Mouse (Mus musculus): Measurements from ENCODE around the gene 2410131K14Rik. TPM values are rescaled to one million over a fixed set of nuclear protein-coding genes. Genes with fewer than 3 reads are reported as not detected.

2410131K14Rik gene
- polyA plus RNA-seq, 1 experiment from 2014 or later: 5.7 TPM

- peaks cover 6 to 10% of the 10 kb centered on the region in 2 experiments; a peak in 2 of 4 replicates for H3K4me1 ChIP-seq (ENCODE audit: control insufficient read depth in 2 of 2, insufficient read depth in 2 of 2, low read length in 2 of 2)
- WGBS: 86% methylated on average over 6 of the region's 6 CpGs
- H3K9ac ChIP-seq (ENCODE audit: low read length): no peak overlapping the region
- no peaks in the 10 kb centered on the region for H3K9me3 ChIP-seq (ENCODE audit: control insufficient read depth, low read length)
- H3K27ac ChIP-seq (replicated peaks in 1 of 2; ENCODE audit: control insufficient read depth in 1 of 2, insufficient read depth in 1 of 2, low read depth in 2 of 2, low read length in 2 of 2): no peak overlapping the region
- no peak overlapping the region for H3K4me2 ChIP-seq (ENCODE audit: low read length)
- ATAC-seq (ENCODE audit: insufficient number of reproducible peaks, insufficient read depth, low FRiP score, low read depth): no peak
- no peak overlapping the region for H3K4me3 ChIP-seq (ENCODE audit: control insufficient read depth in 1 of 2, insufficient read depth in 1 of 2, low read depth in 1 of 2, low read length in 2 of 2)
- no peaks in the 10 kb centered on the region for H3K36me3 ChIP-seq (ENCODE audit: control insufficient read depth, insufficient read depth, low read length)
- H3K27me3 ChIP-seq (ENCODE audit: control insufficient read depth, insufficient read depth, low read length): no peaks in the 10 kb centered on the region; the same call in 1 of the 2 replicates
These were observed 68.7 kb downstream of the 2410131K14Rik start for GRCm38 (mm10) chr5:118313766-118314165.

Other genes with a start within 250 kb of the 2410131K14Rik start
- gene Tesc, start 217.5 kb upstream of the 2410131K14Rik start, polyA plus RNA-seq (2014; fragmentation: Nextera tagmentation; extraction: Ambion mirVana): 14.5 and 16.3 TPM in 2 replicates
- 20.5 and 23.7 TPM in 2 replicates for gene Fbxw8, start 89.8 kb upstream of the 2410131K14Rik start, polyA plus RNA-seq (2014; fragmentation: Nextera tagmentation; extraction: Ambion mirVana)
- 0.04 and 0.09 TPM in 2 replicates for gene Hrk, start 80.6 kb upstream of the 2410131K14Rik start, polyA plus RNA-seq (2014; fragmentation: Nextera tagmentation; extraction: Ambion mirVana)
- 1.1 and 1.2 TPM in 2 replicates for gene Rnft2, start 111 bp upstream of the 2410131K14Rik start, polyA plus RNA-seq (2014; fragmentation: Nextera tagmentation; extraction: Ambion mirVana)